Mouse (Mus musculus): Measurements from ENCODE around the gene D630039A03Rik.

- no peak for TF ChIP-seq MYOG (IDR thresholded peaks at IDR 0.05; ENCODE audit: control insufficient read depth, extremely low read depth, insufficient read length)
- TF ChIP-seq MAX (IDR thresholded peaks at IDR 0.05): no peak
- no peak for TF ChIP-seq CTCF (IDR thresholded peaks at IDR 0.05; ENCODE audit: control insufficient read depth, insufficient read depth, insufficient read length)
- no peak for TF ChIP-seq FOSL1 (IDR thresholded peaks at IDR 0.05; ENCODE audit: insufficient read depth, low read length, poor library complexity, severe bottlenecking)
- TF ChIP-seq MYOD1 (IDR thresholded peaks at IDR 0.05; ENCODE audit: control insufficient read depth, insufficient read length, low read depth): no peak
- TF ChIP-seq CEBPB (IDR thresholded peaks at IDR 0.05; ENCODE audit: low read depth): no peak
- TF ChIP-seq USF1 (IDR thresholded peaks at IDR 0.05; ENCODE audit: low read depth): no peak
These were observed 24.5 kb upstream of the D630039A03Rik start for GRCm38 (mm10) chr4:57940631-57941030.

Data from C2C12 (cell line).